Mouse (Mus musculus) ES-E14 (cell line): ENCODE measurements around the gene Nr2e1. TPM values are rescaled to one million over a fixed set of nuclear protein-coding genes. Genes with fewer than 3 reads are reported as not detected.

Source experiments
- DNase-seq: peaks from one replicate; pipeline ENCODE4 v3.0.0-alpha.2; 2013; ENCODE audit warnings: low read depth, low spot score
- H3K27ac ChIP-seq: 2 replicates; pipeline ENCODE4 v1.5.1; 2012; ENCODE audit warnings: low read depth, mild to moderate bottlenecking, low read length, moderate library complexity, mixed read lengths; ENCODE audit not compliant: poor library complexity, insufficient read depth, severe bottlenecking
- H3K36me3 ChIP-seq: 2 replicates; pipeline ENCODE4 v1.6.1; 2012; ENCODE audit warnings: mild to moderate bottlenecking, low read length, moderate library complexity, mixed read lengths; ENCODE audit not compliant: control insufficient read depth, poor library complexity, insufficient read depth, severe bottlenecking
- H3K4me1 ChIP-seq, 2 experiments: fragments of 150-350 bp in 1 of 2; sonication (generic) in 1 of 2; 2 replicates each; pipeline ENCODE4 v1.6.1; 2012; ENCODE audit warnings: low read length in 2 of 2, mild to moderate bottlenecking in 1 of 2, mixed read lengths in 1 of 2; ENCODE audit not compliant: control insufficient read depth in 2 of 2, insufficient read depth in 2 of 2, poor library complexity in 1 of 2
- H3K4me3 ChIP-seq, 2 experiments: fragments of 150-350 bp in 1 of 2; sonication (generic) in 1 of 2; 2 replicates each; pipeline ENCODE4 v1.5.1; 2012; ENCODE audit warnings: low read length in 2 of 2, low read depth in 1 of 2, mild to moderate bottlenecking in 1 of 2, mixed read lengths in 1 of 2; ENCODE audit not compliant: insufficient read depth in 1 of 2, poor library complexity in 1 of 2, severe bottlenecking in 1 of 2
- H3K9ac ChIP-seq: 2 replicates; pipeline ENCODE4 v1.6.1; 2012; ENCODE audit warnings: low read depth, mild to moderate bottlenecking, low read length, mixed read lengths; ENCODE audit not compliant: poor library complexity, insufficient read depth, severe bottlenecking
- H3K9me3 ChIP-seq: fragments of 150-350 bp; sonication (generic); 2 replicates; pipeline ENCODE4 v1.6.1; 2012; ENCODE audit warnings: low read depth, mild to moderate bottlenecking, low read length; ENCODE audit not compliant: control insufficient read depth, insufficient read depth
- CHD2 ChIP-seq: IDR thresholded peaks from 2 replicates; pipeline ENCODE4 v1.6.1; 2014; ENCODE audit warnings: mild to moderate bottlenecking, low read depth, low read length, inconsistent platforms
- HCFC1 ChIP-seq: IDR thresholded peaks from 2 replicates; pipeline ENCODE4 v1.6.1; 2012; ENCODE audit warnings: low read length, inconsistent platforms, borderline replicate concordance; ENCODE audit not compliant: insufficient read depth
- MAFK ChIP-seq: IDR thresholded peaks from 2 replicates; pipeline ENCODE4 v1.6.1; 2014; ENCODE audit warnings: mild to moderate bottlenecking, low read depth, low read length, inconsistent platforms; ENCODE audit not compliant: insufficient read depth
- ZC3H11A ChIP-seq: IDR thresholded peaks from 2 replicates; pipeline ENCODE4 v1.6.1; 2012; ENCODE audit warnings: low read depth, mild to moderate bottlenecking, inconsistent platforms, low read length, borderline replicate concordance
- ZNF384 ChIP-seq: IDR thresholded peaks from 2 replicates; pipeline ENCODE4 v1.6.1; 2012; ENCODE audit warnings: low read depth, low read length, inconsistent platforms
- in situ Hi-C, 2 experiments: fragments of 600-800 bp; cut with MboI; formaldehyde crosslinking; loops; one replicate each; pipeline ENCODE4 v1.15.1; 2025; ENCODE audit warnings: low sequenced_read_pairs in 2 of 2, inconsistent platforms in 1 of 2; ENCODE audit not compliant: unreplicated experiment in 2 of 2
- total RNA-seq: library from RNA; depleted of rRNA; stranded (reverse); fragments of 300-350 nt; gene quantifications from 2 replicates; pipeline ENCODE4 v1.2.3, GENCODE M21; 2012

Nr2e1 gene
- total RNA-seq, 1 experiment: not detected

GRCm38 (mm10) chr10:42578281-42578675 lies 5.2 kb downstream of the Nr2e1 start:
- DNase-seq: no peak
- Histone ChIP-seq H3K9me3 (no peaks in the 10 kb centered on the region), H3K36me3 (no peaks in the 10 kb centered on the region), H3K9ac (no peak overlapping the region), H3K4me3 (no peak overlapping the region), H3K4me1 (peaks cover 0 to 2% of the 10 kb centered on the region in 2 experiments; a peak in 1 of 4 replicates), H3K27ac (no peak overlapping the region)
- TF ChIP-seq ZNF384 (no peak), ZC3H11A (no peak), MAFK (no peak), CHD2 (no peak), HCFC1 (no peak)
- in situ Hi-C loops: no loop called here

GRCm38 (mm10) chr10:42577525-42578280 lies 5.7 kb downstream of the Nr2e1 start:
- no peak overlapping the region for H3K4me3 ChIP-seq
- in situ Hi-C loops: no loop called here
- no peaks in the 10 kb centered on the region for H3K9me3 ChIP-seq
- TF ChIP-seq ZC3H11A: no peak
- TF ChIP-seq ZNF384: no peak
- no peak for TF ChIP-seq CHD2
- TF ChIP-seq HCFC1: no peak
- no peak for TF ChIP-seq MAFK
- no peak overlapping the region for H3K9ac ChIP-seq
- no peak for DNase-seq
- H3K27ac ChIP-seq: no peak overlapping the region
- H3K4me1 ChIP-seq: peaks cover 0 to 3% of the 10 kb centered on the region in 2 experiments; a peak in 1 of 4 replicates
- H3K36me3 ChIP-seq: no peaks in the 10 kb centered on the region

- Histone ChIP-seq H3K9me3 (no peaks in the 10 kb centered on the region), H3K4me3 (no peak overlapping the region), H3K27ac (no peak overlapping the region), H3K9ac (no peak overlapping the region), H3K36me3 (no peaks in the 10 kb centered on the region), H3K4me1 (peaks cover 0 to 5% of the 10 kb centered on the region in 2 experiments; a peak in 1 of 4 replicates)
- DNase-seq: no peak
- TF ChIP-seq CHD2 (no peak), ZNF384 (peak; percentile 97)
- in situ Hi-C loops: no loop called here
Measured at GRCm38 (mm10) chr10:42574639-42575038, 8.8 kb downstream of the Nr2e1 start.

GRCm38 (mm10) chr10:42572971-42573370 lies 10.5 kb downstream of the Nr2e1 start:
- in situ Hi-C loops: no loop called here
- Histone ChIP-seq H3K9ac (no peak overlapping the region), H3K36me3 (no peaks in the 10 kb centered on the region), H3K4me1 (peaks cover 0 to 5% of the 10 kb centered on the region in 2 experiments; a peak in 1 of 4 replicates), H3K27ac (no peak overlapping the region), H3K4me3 (peak overlapping the region; percentile 14 to 46; a peak in 2 of 4 replicates), H3K9me3 (no peaks in the 10 kb centered on the region)
- TF ChIP-seq HCFC1 (no peak), CHD2 (no peak), MAFK (no peak), ZNF384 (no peak), ZC3H11A (no peak)
- no peak for DNase-seq

- no peak for DNase-seq
- Histone ChIP-seq H3K27ac (no peak overlapping the region), H3K9me3 (no peaks in the 10 kb centered on the region), H3K9ac (no peak overlapping the region), H3K4me3 (peak overlapping the region; percentile 14 to 46; a peak in 3 of 4 replicates), H3K36me3 (no peaks in the 10 kb centered on the region), H3K4me1 (peaks cover 0 to 5% of the 10 kb centered on the region in 2 experiments; a peak in 1 of 4 replicates)
- no peak for TF ChIP-seq MAFK
- no peak for TF ChIP-seq CHD2
- no peak for TF ChIP-seq ZNF384
- TF ChIP-seq HCFC1: no peak
- no peak for TF ChIP-seq ZC3H11A
- in situ Hi-C loops: no loop called here
Measured at GRCm38 (mm10) chr10:42572567-42572966, 10.9 kb downstream of the Nr2e1 start.
